Mouse (Mus musculus) brown adipose tissue, adult 24 weeks (tissue): ENCODE results near the gene Pabpn1. TPM values are rescaled to one million over a fixed set of nuclear protein-coding genes. Genes with fewer than 3 reads are reported as not detected.

Experiments
- H3K27ac ChIP-seq: fragments of 200-500 bp; replicated peaks from 2 replicates; pipeline ENCODE4 v1.5.1; 2012; ENCODE audit warnings: low read depth, mild to moderate bottlenecking, low read length
- H3K4me1 ChIP-seq: fragments of 200-500 bp; 2 replicates; pipeline ENCODE4 v1.6.1; 2012; ENCODE audit warnings: low read length, mixed read lengths; ENCODE audit not compliant: control insufficient read depth, insufficient read depth, insufficient read length
- H3K4me3 ChIP-seq: fragments of 200-500 bp; 2 replicates; pipeline ENCODE4 v1.5.1; 2012; ENCODE audit warnings: low read depth, mild to moderate bottlenecking, low read length, moderate library complexity; ENCODE audit not compliant: insufficient read depth
- polyA plus RNA-seq: library from polyadenylated mRNA; stranded (reverse); fragments of >200 nt; gene quantifications from 2 replicates; pipeline ENCODE4 v1.2.4, GENCODE M21; 2012; ENCODE audit not compliant: missing spikeins, insufficient read depth, insufficient read length

The Pabpn1 gene
- polyA plus RNA-seq, 1 experiment = 89.7 TPM

DNA sequence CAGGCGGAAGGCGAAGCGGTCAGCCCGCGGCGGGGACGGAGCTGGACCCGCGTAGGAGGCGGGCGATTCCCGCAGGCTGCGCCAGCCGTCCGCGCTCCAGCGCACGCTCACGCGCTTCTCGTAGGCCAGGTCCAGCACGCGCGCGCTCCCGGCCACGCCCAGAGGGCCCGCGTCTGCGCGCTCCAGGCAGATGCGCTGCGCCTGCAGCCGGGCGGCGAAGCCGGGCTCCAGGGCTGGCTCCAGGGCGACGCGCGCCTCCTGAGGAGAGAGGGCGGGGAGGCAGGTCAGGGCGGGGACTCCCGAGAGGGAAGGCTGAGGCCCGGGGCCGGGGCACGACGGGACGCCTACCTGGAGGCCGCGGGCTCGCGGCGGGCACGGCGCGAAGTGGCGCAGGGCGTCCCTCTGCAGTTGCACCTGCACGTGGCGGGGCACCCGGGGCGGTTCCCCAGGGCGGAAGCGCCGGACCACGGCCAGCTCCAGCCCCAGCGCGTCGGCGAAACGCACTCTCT, 15.7 kb upstream of the Pabpn1 start:
- 0 out of 2 replicates have a peak, but pooled peaks cover 2% of the 10 kb centered on the region for H3K4me1 ChIP-seq
- H3K27ac ChIP-seq = 0 out of 2 replicates have a peak overlapping the region, but pooled peaks have one; percentile 23

DNA sequence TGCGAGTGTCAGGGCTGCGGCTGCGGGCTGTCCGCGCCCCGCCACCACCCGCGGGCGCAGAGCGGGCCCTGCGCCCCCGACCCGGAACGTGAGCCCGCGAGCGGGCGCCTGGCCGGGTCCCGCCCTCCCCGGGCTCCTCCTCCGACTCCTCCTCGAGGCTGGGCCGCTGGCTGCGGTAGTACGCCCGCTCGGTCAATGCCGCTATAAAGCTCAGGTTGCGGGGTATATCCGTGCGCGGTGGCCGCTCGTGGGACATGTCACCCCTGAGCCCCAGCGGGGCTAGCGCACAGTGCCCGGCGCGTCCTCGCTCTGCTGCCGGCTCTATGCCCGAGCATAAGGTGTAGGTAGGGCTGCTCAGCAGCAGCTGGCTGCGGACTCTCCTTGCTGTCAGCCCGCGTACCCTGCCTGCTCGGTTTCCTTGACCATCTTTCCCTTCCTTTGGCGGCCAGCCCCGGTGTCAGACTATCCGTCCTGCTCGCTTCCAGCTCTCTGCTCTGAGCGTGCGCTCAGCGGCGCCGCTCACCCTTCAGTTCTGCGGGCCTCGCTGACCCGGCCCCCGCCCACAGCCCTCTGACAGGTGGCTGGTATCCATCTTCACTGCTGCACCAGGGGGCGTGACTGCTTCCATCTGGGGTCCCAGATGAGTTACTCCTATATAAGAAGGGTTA, 15.1 kb upstream of the Pabpn1 start, which contains the start of gene Ppp1r3e:
Gene Ppp1r3e (minus strand): TSS at position 503 of the 668 bp plus-strand sequence.
- Histone ChIP-seq H3K4me1 (0 out of 2 replicates have a peak, but pooled peaks cover 2% of the 10 kb centered on the region), H3K27ac (0 out of 2 replicates have a peak within 1 kb of the TSS, but pooled peaks have one; percentile 23), H3K4me3 (peak within 1 kb of the TSS; percentile 61)

More for the DNA sequence above, 15.7 kb upstream of the Pabpn1 start:
- H3K4me3 ChIP-seq = peak overlapping the region; percentile 61

DNA sequence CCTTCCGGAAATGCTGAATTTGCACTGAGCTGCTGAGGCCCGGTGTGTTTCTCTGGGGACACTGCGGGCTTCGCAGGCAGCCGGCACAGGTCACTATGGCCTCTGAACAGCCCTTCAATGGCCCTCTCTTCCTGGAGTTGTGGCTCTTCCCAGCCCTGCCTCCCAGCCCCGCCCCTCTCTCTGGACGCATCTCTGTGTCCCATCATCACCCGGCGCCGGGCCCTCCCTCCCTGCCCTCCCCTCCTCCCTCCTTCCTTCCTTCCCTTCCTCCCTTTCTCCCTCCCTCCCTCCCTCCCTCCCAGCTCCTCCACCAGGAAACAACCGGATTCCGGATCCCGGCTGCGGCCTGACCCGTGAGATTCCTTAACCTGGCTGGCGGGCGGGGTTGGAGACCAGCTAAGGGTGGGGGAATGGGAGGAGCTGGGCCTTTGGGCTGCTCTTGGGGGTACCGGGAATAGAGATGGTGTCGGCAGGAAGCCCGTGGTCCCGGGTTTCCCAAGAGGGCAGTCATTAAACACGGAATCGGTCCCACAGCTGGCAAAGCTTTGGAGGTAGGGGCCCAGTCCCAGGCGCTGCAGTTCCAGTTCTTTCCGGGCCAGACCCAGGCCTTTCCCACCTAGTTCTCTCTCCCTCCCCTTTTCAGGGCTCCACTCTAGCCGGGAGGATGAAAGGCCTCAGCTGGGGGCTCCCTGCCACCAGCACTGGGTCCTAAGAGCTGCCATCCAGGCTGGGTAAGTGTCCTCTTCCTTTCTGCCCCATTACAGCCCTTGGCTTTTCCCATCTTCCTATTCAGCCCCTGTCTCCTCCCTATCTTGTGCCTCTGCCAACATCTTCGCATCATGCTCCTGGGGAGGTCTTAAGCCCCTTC, 8.9 kb upstream of the Pabpn1 start, which contains the start of the genes Bcl2l2 and Gm20521:
Gene Bcl2l2 (plus strand): TSS at position 224 of the 868 bp plus-strand sequence.
Gene Gm20521 (plus strand): TSS at position 288 of the 868 bp plus-strand sequence.
- Histone ChIP-seq H3K4me3 (peak within 1 kb of the TSS; percentile 75), H3K27ac (peak within 1 kb of the TSS; percentile 92), H3K4me1 (0 out of 2 replicates have a peak, but pooled peaks cover 2% of the 10 kb centered on the region)

GRCm38 (mm10) chr14:54884022-54884712, 8.1 kb upstream of the Pabpn1 start:
- Histone ChIP-seq H3K27ac (peak overlapping the region; percentile 88), H3K4me1 (0 out of 2 replicates have a peak, but pooled peaks cover 2% of the 10 kb centered on the region), H3K4me3 (peak overlapping the region; percentile 75)

- Histone ChIP-seq H3K27ac (no peak overlapping the region), H3K4me1 (0 out of 2 replicates have a peak, but pooled peaks cover 2% of the 10 kb centered on the region), H3K4me3 (no peak overlapping the region)
Observed at GRCm38 (mm10) chr14:54885309-54885708, 7.0 kb upstream of the Pabpn1 start.

GRCm38 (mm10) chr14:54893651-54894181, 1.4 kb downstream of the Pabpn1 start:
- peak overlapping the region; percentile 64 for H3K4me3 ChIP-seq
- no peaks in the 10 kb centered on the region; the same call in 1 of the 2 replicates for H3K4me1 ChIP-seq
- H3K27ac ChIP-seq = peak overlapping the region; percentile 78

DNA sequence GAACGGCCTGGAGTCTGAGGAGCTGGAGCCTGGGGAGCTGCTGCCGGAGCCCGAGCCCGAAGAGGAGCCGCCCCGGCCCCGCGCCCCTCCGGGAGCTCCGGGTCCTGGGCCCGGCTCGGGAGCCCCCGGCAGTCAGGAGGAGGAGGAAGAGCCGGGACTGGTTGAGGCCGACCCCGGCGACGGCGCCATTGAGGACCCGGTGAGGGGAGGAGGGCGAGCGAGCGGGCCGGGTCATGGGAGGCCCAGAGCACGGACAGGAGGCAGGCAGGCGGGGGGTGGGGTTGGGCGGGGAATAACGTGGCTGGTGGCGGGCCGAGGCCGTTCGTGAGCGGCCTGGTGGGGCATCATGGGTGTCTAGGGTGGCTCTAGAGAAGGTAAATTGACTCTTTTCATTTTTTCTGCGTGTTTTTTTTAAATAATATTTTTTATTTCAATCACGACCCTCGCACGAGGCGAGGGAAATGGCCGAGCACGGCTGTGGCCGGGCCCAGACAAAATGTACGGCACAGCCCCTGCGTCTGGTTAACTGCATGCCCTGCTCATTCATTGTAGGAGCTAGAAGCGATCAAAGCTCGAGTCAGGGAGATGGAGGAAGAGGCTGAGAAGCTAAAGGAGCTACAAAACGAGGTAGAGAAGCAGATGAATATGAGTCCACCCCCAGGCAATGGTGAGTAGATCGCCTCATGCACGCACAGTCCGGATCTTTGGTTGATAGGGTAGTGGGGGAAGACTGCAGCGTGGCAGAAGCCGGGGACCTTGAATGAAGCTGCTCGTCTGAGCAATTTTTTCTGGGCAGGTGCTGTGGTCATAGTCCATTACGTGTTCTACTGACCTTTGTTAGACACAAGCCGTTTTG, 2.2 kb downstream of the Pabpn1 start:
- H3K4me3 ChIP-seq = peak overlapping the region; percentile 89
- no peaks in the 10 kb centered on the region; the same call in 1 of the 2 replicates for H3K4me1 ChIP-seq
- H3K27ac ChIP-seq = peak overlapping the region; percentile 46; the same call in 1 of the 2 replicates

GRCm38 (mm10) chr14:54897445-54897844, 5.1 kb downstream of the Pabpn1 start:
- no peak overlapping the region for H3K27ac ChIP-seq

DNA sequence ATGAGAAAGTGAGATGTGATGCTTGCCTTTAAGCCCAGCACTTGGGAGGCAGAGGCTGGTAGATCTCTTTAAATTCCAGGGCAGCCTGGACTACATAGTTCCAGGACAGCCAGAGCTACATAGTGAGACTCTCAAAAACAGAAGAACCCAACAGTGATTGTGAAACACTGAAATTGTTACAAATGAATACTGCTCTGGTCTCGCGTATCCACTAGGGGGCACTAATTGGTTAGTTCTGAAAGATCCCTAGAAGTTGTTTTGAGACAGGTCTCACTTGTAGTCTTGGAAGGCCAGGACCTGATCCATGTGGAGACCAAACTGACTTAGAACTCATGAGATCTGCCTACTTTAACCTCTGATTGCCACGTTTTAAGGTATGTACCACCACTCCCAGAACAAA, 8.1 kb downstream of the Pabpn1 start:
- Histone ChIP-seq H3K27ac (no peak overlapping the region), H3K4me3 (no peak overlapping the region), H3K4me1 (no peaks in the 10 kb centered on the region)

More at GRCm38 (mm10) chr14:54897445-54897844, 5.1 kb downstream of the Pabpn1 start:
- no peaks in the 10 kb centered on the region; the same call in 1 of the 2 replicates for H3K4me1 ChIP-seq
- no peak overlapping the region for H3K4me3 ChIP-seq

- Histone ChIP-seq H3K27ac (no peak overlapping the region), H3K4me3 (no peak overlapping the region), H3K4me1 (no peaks in the 10 kb centered on the region)
Observed at GRCm38 (mm10) chr14:54903641-54904040, 11.3 kb downstream of the Pabpn1 start.

GRCm38 (mm10) chr14:54908682-54909081, 16.4 kb downstream of the Pabpn1 start:
- peaks cover 3% of the 10 kb centered on the region; the same call in 1 of the 2 replicates for H3K4me1 ChIP-seq
- H3K27ac ChIP-seq = no peak overlapping the region

DNA sequence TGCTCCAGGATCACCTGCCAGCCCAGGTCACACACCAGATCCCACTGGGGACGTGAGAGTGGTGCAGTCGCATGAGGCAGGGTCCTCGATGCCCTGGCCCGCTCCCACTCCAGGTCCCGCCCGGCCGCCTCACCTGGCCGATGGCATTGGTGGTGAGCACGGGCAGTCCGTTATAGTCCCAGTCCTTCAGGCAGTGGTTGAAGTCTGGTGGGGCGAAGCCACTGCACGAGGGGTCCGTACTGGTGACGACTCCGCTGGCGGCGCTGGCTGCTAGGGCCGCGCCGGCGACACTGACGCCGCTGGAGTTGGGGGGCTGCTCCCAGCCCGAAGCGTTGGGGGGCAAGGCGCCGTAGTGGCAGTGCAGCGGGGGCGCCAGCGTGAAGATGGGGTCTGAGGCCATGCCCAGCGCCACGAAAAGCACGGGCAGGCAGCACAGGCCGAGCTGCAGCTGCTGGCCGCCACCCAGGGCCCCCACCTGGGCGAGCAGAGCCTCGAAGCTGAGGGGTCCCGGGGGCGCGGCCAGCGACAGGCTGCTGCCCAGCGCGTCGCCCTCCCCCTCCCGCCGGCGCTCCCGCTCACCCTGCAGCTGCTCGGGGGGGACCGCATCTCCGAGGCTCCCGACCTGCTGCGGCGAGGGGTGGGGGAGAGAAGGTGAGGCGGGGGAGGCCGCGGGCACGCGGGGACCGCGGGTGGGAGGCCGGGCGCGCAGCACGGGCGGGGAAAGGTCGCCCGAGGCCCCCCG, 20.0 kb downstream of the Pabpn1 start:
- no peak overlapping the region for H3K27ac ChIP-seq
- H3K4me3 ChIP-seq = peak overlapping the region; percentile 96
- peaks cover 3% of the 10 kb centered on the region; the same call in 1 of the 2 replicates for H3K4me1 ChIP-seq

More at GRCm38 (mm10) chr14:54908682-54909081, 16.4 kb downstream of the Pabpn1 start:
- H3K4me3 ChIP-seq = no peak overlapping the region

- peak within 1 kb of the TSS; percentile 96 for H3K4me3 ChIP-seq
- H3K27ac ChIP-seq = no peak within 1 kb of the TSS
- H3K4me1 ChIP-seq = peaks cover 3% of the 10 kb centered on the region; the same call in 1 of the 2 replicates
Observed at GRCm38 (mm10) chr14:54912886-54913285, 20.6 kb downstream of the Pabpn1 start, which contains the start of gene Slc22a17. Gene Slc22a17, minus strand, starts transcription at chr14:54913132.
